Mouse (Mus musculus): ENCODE data around the gene Rrnad1. TPM values are rescaled to one million over a fixed set of nuclear protein-coding genes. Genes with fewer than 3 reads are reported as not detected.

The Rrnad1 gene
- polyA plus RNA-seq, 1 experiment: 27.7 TPM

- no peak for TF ChIP-seq POLR2A (IDR thresholded peaks at IDR 0.05; ENCODE audit: borderline replicate concordance, control insufficient read depth, low read depth, low read length)
- TF ChIP-seq CTCF (IDR thresholded peaks at IDR 0.05; ENCODE audit: control insufficient read depth, insufficient read depth, low read length): no peak
- no peak overlapping the region for H3K4me3 ChIP-seq (replicated peaks; ENCODE audit: control insufficient read depth, low read depth, low read length)
- H3K27ac ChIP-seq (ENCODE audit: control insufficient read depth, insufficient read depth, low read depth, low read length, poor library complexity): no peak overlapping the region
- no peaks in the 10 kb centered on the region for H3K4me1 ChIP-seq (ENCODE audit: control insufficient read depth, insufficient read depth, low read length)
- 71% methylated on average over 1 of the region's 1 CpGs for WGBS
Measured at GRCm38 (mm10) chr3:87958056-87958455, 27.5 kb upstream of the Rrnad1 start.

DNA sequence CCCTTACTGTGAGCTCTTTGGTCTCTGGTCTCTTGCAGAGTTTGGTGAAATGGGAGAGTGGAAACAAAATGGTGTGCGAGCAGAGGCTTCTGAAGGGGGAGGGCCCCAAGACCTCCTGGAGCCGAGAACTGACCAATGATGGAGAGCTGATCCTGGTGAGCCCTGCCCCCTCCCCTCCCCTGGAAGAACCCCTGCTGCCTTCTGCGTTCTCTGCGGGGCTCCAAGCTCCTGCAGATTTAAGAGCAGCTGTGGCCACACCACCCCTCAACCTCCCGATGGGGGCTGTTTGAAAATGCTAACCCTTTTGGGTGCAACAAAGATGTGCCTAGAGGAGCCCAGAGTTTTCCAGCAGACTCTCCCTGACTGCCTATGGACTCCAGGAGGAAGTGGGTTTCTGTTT lies 21.9 kb upstream of the Rrnad1 start:
- TF ChIP-seq CTCF (IDR thresholded peaks at IDR 0.05; ENCODE audit: control insufficient read depth, insufficient read depth, low read length) (no peak), POLR2A (IDR thresholded peaks at IDR 0.05; ENCODE audit: borderline replicate concordance, control insufficient read depth, low read depth, low read length) (no peak)
- H3K4me1 ChIP-seq (ENCODE audit: control insufficient read depth, insufficient read depth, low read length): no peaks in the 10 kb centered on the region
- no peak overlapping the region for H3K27ac ChIP-seq (ENCODE audit: control insufficient read depth, insufficient read depth, low read depth, low read length, poor library complexity)
- WGBS: 7% methylated on average over 5 of the region's 5 CpGs
- H3K4me3 ChIP-seq (replicated peaks; ENCODE audit: control insufficient read depth, low read depth, low read length): no peak overlapping the region

DNA sequence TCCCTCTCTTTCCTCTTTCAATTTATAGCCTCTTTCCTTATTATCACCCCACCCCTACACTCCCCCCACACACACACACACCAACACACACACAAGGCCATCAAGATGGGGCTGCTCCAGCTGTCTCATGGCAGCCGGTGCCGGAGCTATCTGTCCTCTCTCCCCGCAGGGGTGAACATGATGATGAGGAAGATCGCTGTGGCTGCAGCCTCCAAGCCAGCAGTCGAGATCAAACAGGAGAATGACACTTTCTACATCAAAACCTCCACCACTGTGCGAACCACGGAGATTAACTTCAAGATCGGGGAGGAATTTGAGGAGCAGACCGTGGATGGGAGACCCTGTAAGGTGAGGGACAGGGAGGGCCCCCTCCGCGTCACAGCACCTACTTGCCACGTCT lies 21.4 kb upstream of the Rrnad1 start:
- Histone ChIP-seq H3K27ac (ENCODE audit: control insufficient read depth, insufficient read depth, low read depth, low read length, poor library complexity) (no peak overlapping the region), H3K4me1 (ENCODE audit: control insufficient read depth, insufficient read depth, low read length) (no peaks in the 10 kb centered on the region), H3K4me3 (replicated peaks; ENCODE audit: control insufficient read depth, low read depth, low read length) (no peak overlapping the region)
- 22% methylated on average over 12 of the region's 12 CpGs for WGBS
- TF ChIP-seq CTCF (IDR thresholded peaks at IDR 0.05; ENCODE audit: control insufficient read depth, insufficient read depth, low read length) (no peak), POLR2A (IDR thresholded peaks at IDR 0.05; ENCODE audit: borderline replicate concordance, control insufficient read depth, low read depth, low read length) (no peak)

- WGBS: 34% methylated on average over 13 of the region's 13 CpGs
- Histone ChIP-seq H3K4me1 (ENCODE audit: control insufficient read depth, insufficient read depth, low read length) (no peaks in the 10 kb centered on the region), H3K27ac (ENCODE audit: control insufficient read depth, insufficient read depth, low read depth, low read length, poor library complexity) (no peak overlapping the region), H3K4me3 (replicated peaks; ENCODE audit: control insufficient read depth, low read depth, low read length) (no peak overlapping the region)
- TF ChIP-seq POLR2A (IDR thresholded peaks at IDR 0.05; ENCODE audit: borderline replicate concordance, control insufficient read depth, low read depth, low read length) (no peak), CTCF (IDR thresholded peaks at IDR 0.05; ENCODE audit: control insufficient read depth, insufficient read depth, low read length) (no peak)
Measured at GRCm38 (mm10) chr3:87949955-87950515, 19.5 kb upstream of the Rrnad1 start.

DNA sequence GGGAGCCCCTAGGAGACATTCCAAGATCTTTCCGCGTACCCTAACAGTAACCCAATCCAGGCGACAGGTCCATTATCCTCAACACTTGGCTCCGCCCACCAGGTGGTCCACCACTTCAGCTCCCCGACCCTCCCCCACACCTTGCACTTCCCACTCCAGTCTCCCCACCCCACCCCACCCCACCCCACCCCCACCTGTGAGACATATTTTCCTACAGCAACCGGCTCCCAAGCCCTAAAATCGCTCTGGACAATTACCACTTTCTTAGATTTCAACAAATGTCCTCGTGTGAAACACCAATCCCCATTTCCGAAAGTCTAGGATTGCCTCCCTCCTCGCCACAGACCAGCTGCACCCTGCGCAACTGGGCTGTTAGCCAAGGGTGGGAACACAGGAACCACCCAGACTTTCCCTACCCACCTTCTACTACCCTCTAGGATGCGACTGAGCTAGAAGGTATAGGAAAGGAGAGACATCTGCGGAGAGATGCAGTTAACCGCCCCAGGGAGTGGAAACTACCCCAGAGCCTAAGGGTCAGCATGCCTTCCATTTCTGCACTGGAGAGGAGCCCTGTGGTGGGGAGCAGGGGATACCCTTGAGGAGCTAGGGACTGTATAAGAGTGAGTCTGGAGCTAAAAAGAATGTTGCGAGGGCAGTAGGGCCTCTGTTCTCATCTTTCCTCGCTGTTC lies 18.9 kb upstream of the Rrnad1 start:
- no peak for TF ChIP-seq POLR2A (IDR thresholded peaks at IDR 0.05; ENCODE audit: borderline replicate concordance, control insufficient read depth, low read depth, low read length)
- no peak for TF ChIP-seq CTCF (IDR thresholded peaks at IDR 0.05; ENCODE audit: control insufficient read depth, insufficient read depth, low read length)
- 29% methylated on average over 16 of the region's 16 CpGs for WGBS

DNA sequence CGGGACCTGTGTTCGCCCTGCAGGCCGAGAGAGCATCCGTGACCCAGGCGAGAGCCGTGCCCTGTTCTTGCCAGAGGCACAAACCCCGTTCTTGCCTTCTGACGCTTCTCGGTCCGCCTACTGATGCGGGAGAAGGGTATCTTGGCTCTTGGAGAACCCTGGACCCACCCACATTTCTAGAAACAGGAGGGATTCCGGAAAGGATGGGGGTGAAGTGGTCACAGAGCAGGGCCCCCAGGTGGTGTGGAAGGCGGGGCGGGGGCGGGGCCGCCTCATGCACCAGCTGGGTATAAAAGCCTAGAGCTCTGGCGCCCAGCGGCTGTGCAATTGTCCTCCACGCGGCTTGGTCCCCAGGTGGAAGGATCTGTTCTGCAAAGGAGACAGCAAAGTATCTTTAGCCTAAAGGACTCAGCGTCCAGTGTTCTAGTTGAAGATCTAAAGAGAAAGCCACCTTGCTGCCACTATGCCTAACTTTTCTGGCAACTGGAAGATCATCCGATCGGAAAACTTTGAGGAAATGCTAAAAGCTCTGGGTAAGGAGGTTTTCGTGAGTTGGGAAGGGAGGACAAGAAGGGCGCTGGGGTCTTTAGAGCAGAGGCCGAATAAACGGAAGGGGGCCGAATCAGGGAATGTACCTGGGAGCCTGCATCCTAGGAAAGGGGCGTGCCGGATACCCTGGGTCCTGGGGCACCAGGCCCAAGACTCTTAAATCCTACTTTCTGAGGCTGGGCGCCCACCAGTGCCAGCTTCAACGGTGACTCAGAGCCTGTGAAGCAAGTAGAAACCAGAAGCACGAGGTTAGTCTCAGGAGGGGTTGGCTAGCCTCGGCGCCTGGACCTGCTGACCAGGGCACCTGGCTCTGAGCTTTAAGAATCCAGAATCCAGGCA lies 18.1 kb upstream of the Rrnad1 start, which contains the start of gene Crabp2:
Gene Crabp2, plus strand, starts transcription at position 289 of the 888 bp plus-strand sequence.
- TF ChIP-seq POLR2A (IDR thresholded peaks at IDR 0.05; ENCODE audit: borderline replicate concordance, control insufficient read depth, low read depth, low read length) (no peak), CTCF (IDR thresholded peaks at IDR 0.05; ENCODE audit: control insufficient read depth, insufficient read depth, low read length) (no peak)
- no peaks in the 10 kb centered on the region for H3K4me1 ChIP-seq (ENCODE audit: control insufficient read depth, insufficient read depth, low read length)
- no peak within 1 kb of the TSS for H3K4me3 ChIP-seq (replicated peaks; ENCODE audit: control insufficient read depth, low read depth, low read length)
- 5% methylated on average over 35 of the region's 35 CpGs for WGBS
- no peak within 1 kb of the TSS; the same call in 1 of the 2 replicates for H3K27ac ChIP-seq (ENCODE audit: control insufficient read depth, insufficient read depth, low read depth, low read length, poor library complexity)

More for the DNA sequence above, 18.9 kb upstream of the Rrnad1 start:
- H3K4me3 ChIP-seq (replicated peaks; ENCODE audit: control insufficient read depth, low read depth, low read length): no peak overlapping the region
- no peaks in the 10 kb centered on the region for H3K4me1 ChIP-seq (ENCODE audit: control insufficient read depth, insufficient read depth, low read length)
- H3K27ac ChIP-seq (ENCODE audit: control insufficient read depth, insufficient read depth, low read depth, low read length, poor library complexity): no peak overlapping the region

GRCm38 (mm10) chr3:87947811-87948199 lies 17.3 kb upstream of the Rrnad1 start:
- H3K4me3 ChIP-seq (replicated peaks; ENCODE audit: control insufficient read depth, low read depth, low read length): no peak overlapping the region

More at GRCm38 (mm10) chr3:87947811-87948199, 17.3 kb upstream of the Rrnad1 start:
- TF ChIP-seq POLR2A (IDR thresholded peaks at IDR 0.05; ENCODE audit: borderline replicate concordance, control insufficient read depth, low read depth, low read length) (no peak), CTCF (IDR thresholded peaks at IDR 0.05; ENCODE audit: control insufficient read depth, insufficient read depth, low read length) (no peak)
- no peaks in the 10 kb centered on the region for H3K4me1 ChIP-seq (ENCODE audit: control insufficient read depth, insufficient read depth, low read length)
- H3K27ac ChIP-seq (ENCODE audit: control insufficient read depth, insufficient read depth, low read depth, low read length, poor library complexity): no peak overlapping the region
- WGBS: 4% methylated on average over 17 of the region's 17 CpGs
